Mouse (Mus musculus) C2C12 (cell line): ENCODE measurements at regions not wholly inside any gene's neighbourhood (a gene's known extent, or its start where the extent isn't known, plus 50 kb on each side); places are given as distances from the start of the nearest gene placed in this dataset.

Source experiments
- H3K27me3 ChIP-seq: one replicate; pipeline ENCODE4 v1.6.1; 2011; ENCODE audit not compliant: control insufficient read depth, insufficient read depth, insufficient read length
- H3K36me3 ChIP-seq: one replicate; pipeline ENCODE4 v1.6.1; 2011; ENCODE audit not compliant: control insufficient read depth, insufficient read depth
- H3K4me3 ChIP-seq: one replicate; pipeline ENCODE4 v1.5.1; 2011; ENCODE audit warnings: mild to moderate bottlenecking, control low read depth; ENCODE audit not compliant: poor library complexity, insufficient read depth, severe bottlenecking
- H3K79me2 ChIP-seq: one replicate; pipeline ENCODE4 v1.6.1; 2011; ENCODE audit not compliant: control insufficient read depth, insufficient read depth
- H3K79me3 ChIP-seq: one replicate; pipeline ENCODE4 v1.6.1; 2011; ENCODE audit warnings: low read depth, control low read depth
- H3ac ChIP-seq: one replicate; pipeline ENCODE3; 2011; ENCODE audit warnings: low read depth; ENCODE audit not compliant: control insufficient read depth, insufficient read length
- CEBPB ChIP-seq: IDR thresholded peaks from one replicate; pipeline ENCODE4 v1.6.1; 2011; ENCODE audit warnings: low read depth, mild to moderate bottlenecking, control low read depth, moderate library complexity
- CTCF ChIP-seq: IDR thresholded peaks from one replicate; pipeline ENCODE4 v1.5.1; 2011; ENCODE audit not compliant: control insufficient read depth, insufficient read depth, insufficient read length
- FOSL1 ChIP-seq: IDR thresholded peaks from one replicate; pipeline ENCODE4 v1.8.0; 2011; ENCODE audit warnings: mild to moderate bottlenecking, low read length; ENCODE audit not compliant: poor library complexity, insufficient read depth, severe bottlenecking
- MAX ChIP-seq: IDR thresholded peaks from one replicate; pipeline ENCODE4 v1.6.1; 2011; ENCODE audit warnings: mild to moderate bottlenecking, control low read depth
- MYOD1 ChIP-seq: IDR thresholded peaks from one replicate; pipeline ENCODE4 v1.6.1; 2011; ENCODE audit warnings: low read depth; ENCODE audit not compliant: control insufficient read depth, insufficient read length
- MYOG ChIP-seq: IDR thresholded peaks from one replicate; pipeline ENCODE4 v1.6.1; 2011; ENCODE audit not compliant: control insufficient read depth, insufficient read length; ENCODE audit errors: extremely low read depth
- USF1 ChIP-seq: IDR thresholded peaks from one replicate; pipeline ENCODE4 v1.6.1; 2011; ENCODE audit warnings: low read depth, mild to moderate bottlenecking, control low read depth, moderate library complexity

- Histone ChIP-seq H3K79me3 (no peaks in the 10 kb centered on the region), H3K79me2 (no peaks in the 10 kb centered on the region), H3ac (no peak overlapping the region), H3K36me3 (no peaks in the 10 kb centered on the region), H3K27me3 (no peaks in the 10 kb centered on the region), H3K4me3 (no peak overlapping the region)
- TF ChIP-seq FOSL1, result no peak
- TF ChIP-seq MAX, result no peak
- no peak for TF ChIP-seq CTCF
- TF ChIP-seq MYOD1, result no peak
- TF ChIP-seq USF1, result no peak
- no peak for TF ChIP-seq MYOG
- TF ChIP-seq CEBPB, result no peak
Measured at GRCm38 (mm10) chr12:95394991-95395530, 297.0 kb upstream of the Flrt2 start.

- Histone ChIP-seq H3K79me3 (no peaks in the 10 kb centered on the region), H3K36me3 (no peaks in the 10 kb centered on the region), H3K4me3 (no peak overlapping the region), H3K27me3 (no peaks in the 10 kb centered on the region), H3ac (no peak overlapping the region), H3K79me2 (no peaks in the 10 kb centered on the region)
- TF ChIP-seq MAX (no peak), MYOG (no peak), FOSL1 (no peak), MYOD1 (no peak), CTCF (no peak)
Measured at GRCm38 (mm10) chr12:95420861-95421260, 271.2 kb upstream of the Flrt2 start.

- TF ChIP-seq MYOG, result no peak
- H3ac ChIP-seq, result no peak overlapping the region
- H3K36me3 ChIP-seq, result no peaks in the 10 kb centered on the region
- no peak overlapping the region for H3K4me3 ChIP-seq
- no peaks in the 10 kb centered on the region for H3K27me3 ChIP-seq
- no peaks in the 10 kb centered on the region for H3K79me3 ChIP-seq
- H3K79me2 ChIP-seq, result no peaks in the 10 kb centered on the region
Measured at GRCm38 (mm10) chr12:95424739-95425138, 267.3 kb upstream of the Flrt2 start.

- Histone ChIP-seq H3K79me2 (no peaks in the 10 kb centered on the region), H3K27me3 (no peaks in the 10 kb centered on the region), H3K36me3 (no peaks in the 10 kb centered on the region), H3ac (no peak overlapping the region), H3K4me3 (no peak overlapping the region), H3K79me3 (no peaks in the 10 kb centered on the region)
- TF ChIP-seq MYOG (no peak), CTCF (no peak), USF1 (no peak), FOSL1 (no peak), MAX (no peak), CEBPB (no peak), MYOD1 (no peak)
Measured at GRCm38 (mm10) chr12:95437226-95437625, 254.8 kb upstream of the Flrt2 start.

GRCm38 (mm10) chr12:95457480-95457879 is 234.5 kb upstream of the Flrt2 start:
- Histone ChIP-seq H3K4me3 (no peak overlapping the region), H3ac (no peak overlapping the region), H3K36me3 (no peaks in the 10 kb centered on the region), H3K27me3 (no peaks in the 10 kb centered on the region), H3K79me2 (no peaks in the 10 kb centered on the region), H3K79me3 (no peaks in the 10 kb centered on the region)
- TF ChIP-seq CEBPB (no peak), MYOG (no peak)

GRCm38 (mm10) chr12:95466502-95467490 is 225.2 kb upstream of the Flrt2 start:
- no peaks in the 10 kb centered on the region for H3K36me3 ChIP-seq
- TF ChIP-seq MAX, result no peak
- TF ChIP-seq CEBPB, result peak; percentile 90

More at GRCm38 (mm10) chr12:95466502-95467490, 225.2 kb upstream of the Flrt2 start:
- Histone ChIP-seq H3K4me3 (no peak overlapping the region), H3K79me3 (no peaks in the 10 kb centered on the region), H3K79me2 (no peaks in the 10 kb centered on the region), H3ac (no peak overlapping the region), H3K27me3 (no peaks in the 10 kb centered on the region)
